Mouse (Mus musculus): ENCODE data around the gene Pde4b. TPM values are rescaled to one million over a fixed set of nuclear protein-coding genes. Genes with fewer than 3 reads are reported as not detected.

Gene Pde4b
- polyA plus RNA-seq, 1 experiment = 6.7 TPM

DNA sequence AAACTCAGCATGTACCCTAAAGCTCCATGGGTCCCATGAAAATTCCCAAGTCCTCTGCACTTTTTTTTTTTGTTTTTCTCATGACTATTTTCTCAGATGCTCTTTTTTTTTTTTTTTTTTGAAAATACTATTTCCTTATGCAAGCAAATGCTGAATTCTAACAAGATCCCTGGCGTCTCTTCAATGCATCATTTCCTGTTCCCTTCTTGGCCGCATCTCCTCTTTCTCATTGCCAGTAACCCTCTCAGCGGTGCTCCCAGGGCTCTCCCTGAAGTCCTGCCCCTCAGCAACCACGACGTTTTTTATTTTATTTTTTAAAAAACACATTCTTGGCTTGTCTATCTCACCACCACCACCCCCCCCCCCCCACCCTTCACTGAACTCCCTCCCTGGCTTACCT lies 408.1 kb downstream of the Pde4b start:
- no peaks in the 10 kb centered on the region for H3K27me3 ChIP-seq (ENCODE audit: control insufficient read depth, insufficient read depth, insufficient read length)
- no peaks in the 10 kb centered on the region for H3K79me2 ChIP-seq (ENCODE audit: control insufficient read depth, insufficient read depth)
- no peak overlapping the region for H3K4me3 ChIP-seq
- H3ac ChIP-seq (ENCODE audit: control insufficient read depth, insufficient read length) = no peak overlapping the region
- TF ChIP-seq MYOG (IDR thresholded peaks at IDR 0.05; ENCODE audit: control insufficient read depth in 1 of 3, insufficient read depth in 1 of 3, insufficient read length in 2 of 3, low read depth in 2 of 3) (no peak), USF1 (IDR thresholded peaks at IDR 0.05; ENCODE audit: low read depth) (no peak), POLR2AphosphoS2 (IDR thresholded peaks at IDR 0.05; ENCODE audit: insufficient read length, low read depth) (no peak), REST (IDR thresholded peaks at IDR 0.05; ENCODE audit: insufficient read depth, insufficient read length) (no peak), E2F4 (IDR thresholded peaks at IDR 0.05; ENCODE audit: insufficient read depth) (no peak), CEBPB (IDR thresholded peaks at IDR 0.05; ENCODE audit: insufficient read depth, poor library complexity, severe bottlenecking) (no peak), POLR2A (IDR thresholded peaks at IDR 0.05; ENCODE audit: insufficient read length, low read depth) (no peak), TCF3 (IDR thresholded peaks at IDR 0.05; ENCODE audit: insufficient read length, low read depth) (no peak), SRF (IDR thresholded peaks at IDR 0.05; ENCODE audit: control insufficient read depth, insufficient read length, low read depth) (no peak), MAX (IDR thresholded peaks at IDR 0.05; ENCODE audit: low read depth) (no peak), MYOD1 (IDR thresholded peaks at IDR 0.05; ENCODE audit: control insufficient read depth in 1 of 3, insufficient read length in 2 of 3, low read depth in 2 of 3) (no peak)
- H3K4me2 ChIP-seq (ENCODE audit: low read depth) = no peak overlapping the region
- H3K36me3 ChIP-seq (ENCODE audit: control insufficient read depth, insufficient read depth) = no peaks in the 10 kb centered on the region

- no peaks in the 10 kb centered on the region for H3K79me2 ChIP-seq (ENCODE audit: control insufficient read depth, insufficient read depth)
Observed at GRCm38 (mm10) chr4:102496269-102497177, 409.2 kb downstream of the Pde4b start.

GRCm38 (mm10) chr4:102497221-102497620 lies 409.9 kb downstream of the Pde4b start:
- Histone ChIP-seq H3K4me2 (ENCODE audit: low read depth) (no peak overlapping the region), H3ac (ENCODE audit: control insufficient read depth, insufficient read length) (no peak overlapping the region), H3K27me3 (ENCODE audit: control insufficient read depth, insufficient read depth, insufficient read length) (no peaks in the 10 kb centered on the region), H3K4me3 (no peak overlapping the region), H3K36me3 (ENCODE audit: control insufficient read depth, insufficient read depth) (no peaks in the 10 kb centered on the region), H3K79me2 (ENCODE audit: control insufficient read depth, insufficient read depth) (no peaks in the 10 kb centered on the region)
- no peak for TF ChIP-seq MYOG (IDR thresholded peaks at IDR 0.05; ENCODE audit: control insufficient read depth in 1 of 3, insufficient read depth in 1 of 3, insufficient read length in 2 of 3, low read depth in 2 of 3)
- no peak for TF ChIP-seq TCF12 (IDR thresholded peaks at IDR 0.05; ENCODE audit: insufficient read depth, poor library complexity, severe bottlenecking)
- no peak for TF ChIP-seq E2F4 (IDR thresholded peaks at IDR 0.05; ENCODE audit: insufficient read depth)
- TF ChIP-seq MYOD1 (IDR thresholded peaks at IDR 0.05; ENCODE audit: control insufficient read depth in 1 of 3, insufficient read length in 2 of 3, low read depth in 2 of 3) = no peak
- no peak for TF ChIP-seq REST (IDR thresholded peaks at IDR 0.05; ENCODE audit: insufficient read depth, insufficient read length)
- TF ChIP-seq CEBPB (IDR thresholded peaks at IDR 0.05; ENCODE audit: insufficient read depth, poor library complexity, severe bottlenecking) = no peak
- TF ChIP-seq POLR2A (IDR thresholded peaks at IDR 0.05; ENCODE audit: insufficient read length, low read depth) = no peak
- no peak for TF ChIP-seq SRF (IDR thresholded peaks at IDR 0.05; ENCODE audit: control insufficient read depth, insufficient read length, low read depth)
- TF ChIP-seq POLR2AphosphoS2 (IDR thresholded peaks at IDR 0.05; ENCODE audit: insufficient read length, low read depth) = no peak
- TF ChIP-seq MAX (IDR thresholded peaks at IDR 0.05; ENCODE audit: low read depth) = no peak
- TF ChIP-seq TCF3 (IDR thresholded peaks at IDR 0.05; ENCODE audit: insufficient read length, low read depth) = no peak
- no peak for TF ChIP-seq USF1 (IDR thresholded peaks at IDR 0.05; ENCODE audit: low read depth)

More at GRCm38 (mm10) chr4:102496269-102497177, 409.2 kb downstream of the Pde4b start:
- Histone ChIP-seq H3ac (ENCODE audit: control insufficient read depth, insufficient read length) (no peak overlapping the region), H3K4me3 (no peak overlapping the region), H3K27me3 (ENCODE audit: control insufficient read depth, insufficient read depth, insufficient read length) (no peaks in the 10 kb centered on the region), H3K36me3 (ENCODE audit: control insufficient read depth, insufficient read depth) (no peaks in the 10 kb centered on the region), H3K4me2 (ENCODE audit: low read depth) (no peak overlapping the region)
- TF ChIP-seq MYOG (IDR thresholded peaks at IDR 0.05; ENCODE audit: control insufficient read depth in 1 of 3, insufficient read depth in 1 of 3, insufficient read length in 2 of 3, low read depth in 2 of 3) (no peak), MYOD1 (IDR thresholded peaks at IDR 0.05; ENCODE audit: control insufficient read depth in 1 of 3, insufficient read length in 2 of 3, low read depth in 2 of 3) (no peak)

- Histone ChIP-seq H3K79me2 (ENCODE audit: control insufficient read depth, insufficient read depth) (no peaks in the 10 kb centered on the region), H3K27me3 (ENCODE audit: control insufficient read depth, insufficient read depth, insufficient read length) (no peaks in the 10 kb centered on the region), H3K4me3 (no peak overlapping the region), H3K4me2 (ENCODE audit: low read depth) (no peak overlapping the region), H3K36me3 (ENCODE audit: control insufficient read depth, insufficient read depth) (no peaks in the 10 kb centered on the region), H3ac (ENCODE audit: control insufficient read depth, insufficient read length) (no peak overlapping the region)
- TF ChIP-seq MYOG (IDR thresholded peaks at IDR 0.05; ENCODE audit: control insufficient read depth in 1 of 3, insufficient read depth in 1 of 3, insufficient read length in 2 of 3, low read depth in 2 of 3) (no peak), POLR2A (IDR thresholded peaks at IDR 0.05; ENCODE audit: insufficient read length, low read depth) (no peak), TCF3 (IDR thresholded peaks at IDR 0.05; ENCODE audit: insufficient read length, low read depth) (no peak), MAX (IDR thresholded peaks at IDR 0.05; ENCODE audit: low read depth) (no peak), E2F4 (IDR thresholded peaks at IDR 0.05; ENCODE audit: insufficient read depth) (no peak), CEBPB (IDR thresholded peaks at IDR 0.05; ENCODE audit: insufficient read depth, poor library complexity, severe bottlenecking) (peak; percentile 61; the same call in 1 of the 2 replicates)
Observed at GRCm38 (mm10) chr4:102498169-102498919, 411.0 kb downstream of the Pde4b start.

Data from myocyte (in vitro differentiated cells).